Mouse (Mus musculus): ENCODE measurements around the gene Rgs14.

Gene Rgs14

DNA sequence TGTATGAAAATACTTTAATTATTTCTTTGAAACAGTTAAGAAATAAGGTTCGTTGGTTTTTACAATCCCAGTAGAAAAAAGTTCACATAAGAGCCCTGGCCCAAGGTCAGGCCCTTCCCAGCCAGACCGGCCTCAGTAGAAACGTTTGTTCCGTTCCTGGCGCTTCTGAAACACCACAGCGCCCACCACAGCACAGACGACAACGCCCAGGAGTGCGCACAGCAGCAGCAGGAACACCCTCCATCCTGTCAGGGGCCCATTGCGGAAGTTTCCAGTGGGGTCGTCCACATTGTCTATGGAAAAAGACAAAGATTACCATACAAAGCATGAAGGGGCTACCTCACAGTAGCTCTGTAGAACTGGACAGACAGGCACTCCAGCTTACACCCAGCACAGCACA is 22.8 kb upstream of the Rgs14 start:
- no peak for DNase-seq

GRCm38 (mm10) chr13:55361145-55361544 is 8.4 kb upstream of the Rgs14 start:
- DNase-seq = no peak

DNA sequence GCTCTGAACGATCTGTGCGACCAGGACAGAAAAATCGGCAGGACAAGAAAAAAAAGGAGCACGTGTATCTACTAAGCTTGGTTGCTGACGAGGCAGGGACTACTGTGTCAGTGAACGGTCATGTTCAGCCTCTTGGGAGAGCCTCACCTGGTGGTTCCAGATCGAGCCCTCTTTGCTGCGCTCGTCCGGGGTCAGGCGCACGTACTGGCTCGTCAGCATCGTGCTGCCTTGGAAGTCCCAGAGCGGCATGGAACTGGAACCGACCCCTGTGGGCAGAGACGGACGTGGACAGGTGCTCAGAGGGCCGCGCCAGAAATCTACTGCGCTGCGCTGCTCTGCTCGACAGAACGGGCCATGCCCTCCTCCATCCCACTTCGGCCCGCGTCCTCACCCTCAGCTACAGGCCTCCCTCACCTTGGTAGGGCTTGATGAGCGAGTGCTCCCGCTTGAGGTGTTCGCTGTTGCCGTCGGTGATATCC is 7.5 kb upstream of the Rgs14 start:
- no peak for DNase-seq

GRCm38 (mm10) chr13:55362453-55363060 is 7.0 kb upstream of the Rgs14 start, which contains the start of gene Lman2:
Gene Lman2, minus strand, starts transcription at chr13:55362783.
- peak; percentile 92 for DNase-seq

- DNase-seq = peak; percentile 48
Measured at GRCm38 (mm10) chr13:55368401-55368800, 1.1 kb upstream of the Rgs14 start.

DNA sequence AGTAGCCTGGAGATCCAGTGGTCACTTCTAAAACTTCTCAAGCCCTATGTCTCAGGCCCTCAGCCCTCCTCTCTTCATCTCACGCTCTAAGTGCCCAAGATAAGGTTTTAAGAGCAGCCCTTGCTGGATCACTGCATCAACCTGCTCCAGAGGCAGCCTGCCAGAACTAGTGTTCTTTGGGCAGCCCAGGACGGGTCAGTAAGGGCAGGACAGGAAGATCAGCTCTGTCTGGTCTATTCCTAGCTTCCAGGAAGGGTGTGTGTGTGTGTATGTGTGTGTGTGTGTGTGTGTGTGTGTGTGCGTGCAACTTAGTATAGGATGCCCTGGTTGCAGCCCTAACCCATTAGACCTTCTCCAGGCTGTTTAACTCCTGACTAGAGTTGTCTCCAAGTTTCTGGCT is 702 bp downstream of the Rgs14 start:
- no peak for DNase-seq

GRCm38 (mm10) chr13:55371007-55371681 is 1.6 kb downstream of the Rgs14 start:
- DNase-seq = peak; percentile 51

- no peak for DNase-seq
Measured at GRCm38 (mm10) chr13:55371740-55372139, 2.2 kb downstream of the Rgs14 start.

DNA sequence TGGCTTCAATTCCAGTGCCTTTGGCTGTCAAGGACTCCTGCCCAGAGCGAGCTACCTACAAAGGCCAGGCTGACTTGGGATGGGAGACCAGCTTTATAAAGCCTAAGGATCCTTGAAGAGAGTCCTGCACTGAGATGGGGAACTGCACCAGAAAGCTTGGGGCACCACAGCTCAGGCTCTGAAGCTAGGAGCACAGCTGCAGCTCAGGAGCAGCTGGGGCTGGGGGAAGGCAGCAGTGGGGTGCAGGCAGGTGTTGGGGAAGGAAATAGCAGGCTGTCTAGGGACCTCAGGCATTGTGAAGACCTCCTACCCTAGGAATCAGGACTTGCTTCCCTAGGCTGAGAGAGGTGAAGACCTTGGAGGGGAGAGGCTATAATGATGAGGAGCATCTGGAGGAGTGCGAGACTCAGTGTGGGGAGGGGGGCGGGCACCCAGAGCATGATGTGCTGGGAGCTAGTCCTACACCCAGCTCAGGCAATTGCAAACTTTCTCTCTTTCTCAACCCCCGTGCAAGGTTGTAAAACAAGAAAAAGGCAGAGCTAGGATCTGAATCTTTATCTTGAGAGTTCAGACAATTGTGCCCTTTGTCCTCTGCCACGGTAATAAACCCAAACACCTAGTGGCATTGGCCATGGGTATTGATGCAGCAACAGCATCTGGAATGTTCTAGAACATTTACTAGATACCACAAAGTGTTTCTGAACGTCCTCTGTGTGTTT is 4.8 kb downstream of the Rgs14 start:
- peak; percentile 77 for DNase-seq

DNA sequence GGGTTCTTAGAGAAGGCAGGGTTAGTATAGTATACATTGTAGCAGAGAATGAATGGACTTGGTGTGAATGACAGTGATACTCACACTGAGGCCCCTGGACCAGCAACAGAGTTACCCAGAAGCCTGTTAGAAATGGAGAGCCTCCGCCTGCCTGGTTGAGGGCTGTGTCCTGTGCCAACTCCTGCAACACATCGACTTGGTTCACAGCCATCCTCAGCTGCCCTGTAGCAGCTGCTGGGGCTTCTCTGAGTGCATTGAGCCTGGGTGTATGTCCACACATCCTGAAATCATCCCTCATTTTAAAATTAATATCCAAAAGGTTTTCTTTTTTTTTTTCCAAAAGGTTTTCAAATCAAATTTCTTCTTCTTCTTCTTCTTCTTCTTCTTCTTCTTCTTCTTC is 6.3 kb downstream of the Rgs14 start:
- DNase-seq = no peak

GRCm38 (mm10) chr13:55378907-55379580 is 9.5 kb downstream of the Rgs14 start:
- no peak for DNase-seq

DNA sequence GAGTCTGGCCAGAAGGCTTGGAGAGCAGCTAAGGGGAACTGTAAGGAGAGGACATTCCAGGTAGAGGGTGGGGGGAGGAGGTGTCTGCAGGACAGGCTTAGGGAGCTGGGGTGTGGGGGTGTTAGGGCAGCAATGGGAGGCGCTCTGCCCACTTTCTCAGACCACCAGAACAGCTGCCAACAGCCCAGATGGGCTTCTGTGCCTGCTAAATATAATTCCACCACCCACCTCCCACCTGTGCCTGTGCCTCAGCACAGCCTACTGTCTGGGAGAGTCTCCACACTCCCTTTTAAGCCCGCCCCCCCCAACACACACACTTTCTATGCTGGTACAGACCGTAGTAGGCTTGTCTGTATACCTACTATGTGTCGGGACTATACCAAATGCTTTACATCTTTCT is 12.3 kb downstream of the Rgs14 start:
- no peak for DNase-seq

- no peak for DNase-seq
Measured at GRCm38 (mm10) chr13:55390644-55391043, 21.1 kb downstream of the Rgs14 start.

GRCm38 (mm10) chr13:55391626-55392029 is 22.1 kb downstream of the Rgs14 start:
- no peak for DNase-seq

GRCm38 (mm10) chr13:55392933-55393332 is 23.4 kb downstream of the Rgs14 start:
- peak; percentile 80 for DNase-seq

DNA sequence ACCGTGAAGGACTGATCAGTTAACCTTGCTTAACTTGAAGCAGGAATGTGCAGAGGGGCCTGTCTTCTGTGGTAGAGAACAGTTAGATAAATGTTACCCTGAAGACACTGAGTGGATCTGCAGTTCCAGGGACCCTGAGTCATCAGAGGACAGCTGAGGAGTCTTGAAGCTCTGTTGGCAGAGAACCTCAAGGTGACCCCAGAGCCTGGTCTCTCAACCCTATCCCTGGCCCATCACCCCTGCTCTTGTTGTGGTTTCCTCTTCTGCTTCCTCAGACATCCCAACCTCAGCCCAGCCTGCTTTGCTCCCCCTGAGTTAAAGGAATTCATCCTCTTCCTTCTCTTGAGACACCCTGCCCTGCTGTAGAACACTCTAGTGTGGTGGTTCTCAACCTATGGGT is 28.6 kb downstream of the Rgs14 start, which contains the start of gene Slc34a1:
TSS of gene Slc34a1 (plus strand) at position 100 of the 400 bp plus-strand sequence.
- DNase-seq = no peak

GRCm38 (mm10) chr13:55399300-55400038 is 29.9 kb downstream of the Rgs14 start:
- DNase-seq = no peak

DNA sequence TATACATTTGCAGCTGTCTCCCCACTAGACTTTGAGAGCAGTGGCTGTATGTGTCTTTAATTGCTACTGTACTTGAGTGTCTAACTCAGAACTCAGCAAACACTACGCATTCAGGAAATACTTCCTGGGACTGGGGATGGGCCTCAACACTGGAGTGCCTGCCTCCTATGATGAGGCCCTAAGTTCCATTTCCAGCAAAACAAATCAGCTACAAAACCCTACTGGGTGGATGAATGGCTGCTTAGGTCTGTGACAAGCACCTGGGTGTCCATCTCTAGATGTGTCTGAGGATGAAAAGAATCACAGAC is 30.5 kb downstream of the Rgs14 start:
- DNase-seq = no peak

DNA sequence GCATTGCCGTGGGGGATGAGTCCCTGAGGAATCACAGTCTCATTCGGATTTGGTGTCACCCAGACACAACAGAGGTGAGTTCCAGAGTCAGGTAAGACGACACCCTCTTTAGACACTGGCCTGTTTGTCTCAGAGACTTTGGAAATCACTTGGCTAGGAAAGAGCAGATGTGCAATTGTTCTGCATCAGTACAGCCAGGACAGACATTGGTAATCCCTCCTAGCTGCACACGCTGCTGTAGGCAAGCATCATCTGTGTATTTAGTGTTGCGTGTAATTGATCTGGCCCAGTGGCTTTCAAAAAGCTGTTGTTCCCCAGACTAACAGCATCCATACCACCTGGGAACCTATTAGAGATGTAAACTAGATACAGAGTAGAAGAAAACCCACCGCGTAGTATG is 33.7 kb downstream of the Rgs14 start:
- DNase-seq = no peak

GRCm38 (mm10) chr13:55403935-55404852 is 34.7 kb downstream of the Rgs14 start:
- DNase-seq = no peak
